Mouse (Mus musculus) hindbrain, embryonic 12.5 days (tissue): Measurements from ENCODE around the gene Tom1. TPM values are rescaled to one million over a fixed set of nuclear protein-coding genes. Genes with fewer than 3 reads are reported as not detected.

Experiments used
- ATAC-seq: fragments of 200-750 bp; cut with Nextera tagmentation; 2 replicates; pipeline ENCODE4 v1.8.0; 2017; ENCODE audit warnings: moderate TSS enrichment; ENCODE audit not compliant: low FRiP score
- H3K27ac ChIP-seq: fragments of 300-500 bp; sonication (generic); 2 replicates; pipeline ENCODE4 v1.5.1; 2016; ENCODE audit warnings: mild to moderate bottlenecking
- H3K27me3 ChIP-seq: fragments of 300-500 bp; sonication (generic); 2 replicates; pipeline ENCODE4 v1.6.1; 2016; ENCODE audit warnings: mild to moderate bottlenecking
- H3K36me3 ChIP-seq: fragments of 300-500 bp; sonication (generic); 2 replicates; pipeline ENCODE4 v1.6.1; 2016; ENCODE audit warnings: mild to moderate bottlenecking
- H3K4me1 ChIP-seq: fragments of 300-500 bp; sonication (generic); 2 replicates; pipeline ENCODE4 v1.6.1; 2016
- H3K4me2 ChIP-seq: fragments of 300-500 bp; sonication (generic); replicated peaks from 2 replicates; pipeline ENCODE4 v1.6.1; 2016; ENCODE audit warnings: mild to moderate bottlenecking
- H3K4me3 ChIP-seq: fragments of 300-500 bp; sonication (generic); 2 replicates; pipeline ENCODE4 v1.5.1; 2016; ENCODE audit warnings: mild to moderate bottlenecking
- H3K9ac ChIP-seq: fragments of 300-500 bp; sonication (generic); 2 replicates; pipeline ENCODE4 v1.6.1; 2016; ENCODE audit warnings: mild to moderate bottlenecking, moderate library complexity
- H3K9me3 ChIP-seq: fragments of 300-500 bp; sonication (generic); replicated peaks from 2 replicates; pipeline ENCODE4 v1.6.1; 2016; ENCODE audit warnings: mild to moderate bottlenecking
- WGBS: fragments of 180-500 bp; shearing (Covaris S2); methylation state at CpG from one replicate; pipeline ENCODE4 v1.1.7; 2016; 5-methylcytosine and 5-hydroxymethylcytosine counted together
- polyA plus RNA-seq: library from polyadenylated mRNA; unstranded; fragments of >200 nt; fragmentation: Nextera tagmentation; extraction: Ambion mirVana; gene quantifications from 2 replicates; pipeline ENCODE4 v1.2.1, GENCODE M21; 2016

Tom1 gene
- polyA plus RNA-seq, 1 experiment from 2014 or later: 28.1 TPM

- 0 out of 2 replicates have a peak, but pooled peaks have one; percentile 13 for ATAC-seq
- Histone ChIP-seq H3K27me3 (no peaks in the 10 kb centered on the region), H3K4me2 (no peak overlapping the region), H3K9me3 (no peaks in the 10 kb centered on the region), H3K36me3 (0 out of 2 replicates have a peak, but pooled peaks cover 3% of the 10 kb centered on the region), H3K27ac (peak overlapping the region; percentile 30; the same call in 1 of the 2 replicates), H3K4me1 (no peaks in the 10 kb centered on the region), H3K4me3 (no peak overlapping the region), H3K9ac (no peak overlapping the region)
- 50% methylated on average over 8 of the region's 8 CpGs for WGBS
Measured at GRCm38 (mm10) chr8:75103376-75103878, 69.9 kb downstream of the Tom1 start.

- H3K36me3 ChIP-seq: peaks cover 16% of the 10 kb centered on the region
- no peaks in the 10 kb centered on the region for H3K9me3 ChIP-seq
- H3K4me2 ChIP-seq: peak overlapping the region; percentile 61
- ATAC-seq: peak; percentile 76
- peak overlapping the region; percentile 75 for H3K4me3 ChIP-seq
- WGBS: 0% methylated on average over 9 of the region's 9 CpGs
- no peaks in the 10 kb centered on the region for H3K27me3 ChIP-seq
- H3K9ac ChIP-seq: peak overlapping the region; percentile 69
- peaks cover 20% of the 10 kb centered on the region for H3K4me1 ChIP-seq
- H3K27ac ChIP-seq: peak overlapping the region; percentile 82
Measured at GRCm38 (mm10) chr8:75108527-75109235, 75.2 kb downstream of the Tom1 start.

- peak within 1 kb of the TSS; percentile 75 for H3K4me3 ChIP-seq
- ATAC-seq: peak; percentile 98
- peak within 1 kb of the TSS; percentile 88 for H3K4me2 ChIP-seq
- peaks cover 20% of the 10 kb centered on the region for H3K4me1 ChIP-seq
- H3K9ac ChIP-seq: peak within 1 kb of the TSS; percentile 69
- no peaks in the 10 kb centered on the region for H3K27me3 ChIP-seq
- H3K9me3 ChIP-seq: no peaks in the 10 kb centered on the region
- H3K36me3 ChIP-seq: peaks cover 23% of the 10 kb centered on the region
- WGBS: under 1% methylated on average over 59 of the region's 59 CpGs
- H3K27ac ChIP-seq: peak within 1 kb of the TSS; percentile 82
Measured at GRCm38 (mm10) chr8:75109236-75109967, 75.9 kb downstream of the Tom1 start, which contains the start of gene Mcm5. Gene Mcm5, plus strand, starts transcription at chr8:75109569.

GRCm38 (mm10) chr8:75110093-75110492 is 76.6 kb downstream of the Tom1 start:
- WGBS: 19% methylated on average over 13 of the region's 13 CpGs
- Histone ChIP-seq H3K9ac (peak overlapping the region; percentile 67), H3K36me3 (peaks cover 30% of the 10 kb centered on the region), H3K27me3 (no peaks in the 10 kb centered on the region), H3K9me3 (no peaks in the 10 kb centered on the region), H3K4me3 (peak overlapping the region; percentile 75), H3K27ac (no peak overlapping the region), H3K4me2 (peak overlapping the region; percentile 88), H3K4me1 (peaks cover 20% of the 10 kb centered on the region)
- ATAC-seq: no peak

DNA sequence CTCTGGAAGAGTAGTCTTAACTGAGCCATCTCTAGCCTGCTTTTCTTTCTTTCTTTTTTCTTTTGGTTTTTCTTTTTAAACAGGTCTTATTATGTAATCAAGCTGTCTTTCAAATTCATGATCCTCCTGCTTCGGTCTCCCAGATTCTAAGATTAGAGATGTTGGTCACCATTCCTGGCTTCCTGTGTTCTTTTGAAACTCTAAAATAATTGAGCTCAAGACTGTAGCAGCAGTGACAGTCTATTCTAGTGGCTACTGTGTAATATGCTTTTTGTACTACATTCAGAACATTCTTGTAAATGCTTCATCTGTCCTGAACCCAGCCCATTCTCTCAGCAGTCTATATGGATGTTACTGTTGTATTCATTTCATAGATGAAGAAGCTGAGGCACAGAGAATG is 85.0 kb downstream of the Tom1 start:
- WGBS: 91% methylated on average over 1 of the region's 1 CpGs
- no peak overlapping the region for H3K27ac ChIP-seq
- no peaks in the 10 kb centered on the region for H3K9me3 ChIP-seq
- no peaks in the 10 kb centered on the region for H3K27me3 ChIP-seq
- peaks cover 87% of the 10 kb centered on the region for H3K36me3 ChIP-seq
- ATAC-seq: no peak
- no peak overlapping the region for H3K9ac ChIP-seq
- H3K4me1 ChIP-seq: no peaks in the 10 kb centered on the region
- no peak overlapping the region for H3K4me2 ChIP-seq
- H3K4me3 ChIP-seq: no peak overlapping the region

- Histone ChIP-seq H3K27me3 (no peaks in the 10 kb centered on the region), H3K4me1 (no peaks in the 10 kb centered on the region), H3K36me3 (peaks cover 87% of the 10 kb centered on the region), H3K9ac (no peak overlapping the region), H3K27ac (no peak overlapping the region), H3K4me3 (no peak overlapping the region), H3K9me3 (no peaks in the 10 kb centered on the region), H3K4me2 (no peak overlapping the region)
- no peak for ATAC-seq
- WGBS: 97% methylated on average over 2 of the region's 2 CpGs
Measured at GRCm38 (mm10) chr8:75119287-75119686, 85.8 kb downstream of the Tom1 start.

Other genes with a start within 250 kb of the Tom1 start
- not detected in 2 replicates for gene Isx, start 160.5 kb upstream of the Tom1 start, polyA plus RNA-seq
- 38.1 and 41.3 TPM in 2 replicates for gene Hmgxb4, start 40.3 kb upstream of the Tom1 start, polyA plus RNA-seq
- 18.7 and 19.6 TPM in 2 replicates for gene Hmox1, start 59.9 kb downstream of the Tom1 start, polyA plus RNA-seq
- gene Mcm5, start 75.9 kb downstream of the Tom1 start, polyA plus RNA-seq: 98.7 and 105 TPM in 2 replicates
- gene Rasd2, start 180.2 kb downstream of the Tom1 start, polyA plus RNA-seq: 0.79 and 0.96 TPM in 2 replicates